Mouse (Mus musculus): ENCODE measurements around the gene Gm10037. TPM values are rescaled to one million over a fixed set of nuclear protein-coding genes. Genes with fewer than 3 reads are reported as not detected.

The Gm10037 gene
- polyA plus RNA-seq, 1 experiment: not detected

- Histone ChIP-seq H3K4me3 (ENCODE audit: insufficient read depth, poor library complexity, severe bottlenecking) (no peak overlapping the region), H3K79me3 (ENCODE audit: low read depth) (no peaks in the 10 kb centered on the region), H3ac (ENCODE audit: control insufficient read depth, insufficient read length, low read depth) (no peak overlapping the region), H3K36me3 (ENCODE audit: control insufficient read depth, insufficient read depth) (no peaks in the 10 kb centered on the region), H3K27me3 (ENCODE audit: control insufficient read depth, insufficient read depth, insufficient read length) (no peaks in the 10 kb centered on the region), H3K79me2 (ENCODE audit: control insufficient read depth, insufficient read depth) (no peaks in the 10 kb centered on the region)
- TF ChIP-seq CTCF (IDR thresholded peaks at IDR 0.05; ENCODE audit: control insufficient read depth, insufficient read depth, insufficient read length) (no peak), MYOD1 (IDR thresholded peaks at IDR 0.05; ENCODE audit: control insufficient read depth, insufficient read length, low read depth) (no peak), FOSL1 (IDR thresholded peaks at IDR 0.05; ENCODE audit: insufficient read depth, low read length, poor library complexity, severe bottlenecking) (no peak), MYOG (IDR thresholded peaks at IDR 0.05; ENCODE audit: control insufficient read depth, extremely low read depth, insufficient read length) (no peak), USF1 (IDR thresholded peaks at IDR 0.05; ENCODE audit: low read depth) (no peak), CEBPB (IDR thresholded peaks at IDR 0.05; ENCODE audit: low read depth) (no peak), MAX (IDR thresholded peaks at IDR 0.05) (no peak)
These were observed 45.9 kb downstream of the Gm10037 start for GRCm38 (mm10) chr13:67876699-67877254.

GRCm38 (mm10) chr13:67883966-67884365 lies 53.1 kb downstream of the Gm10037 start:
- no peaks in the 10 kb centered on the region for H3K36me3 ChIP-seq (ENCODE audit: control insufficient read depth, insufficient read depth)
- TF ChIP-seq CTCF (IDR thresholded peaks at IDR 0.05; ENCODE audit: control insufficient read depth, insufficient read depth, insufficient read length) (no peak), MYOD1 (IDR thresholded peaks at IDR 0.05; ENCODE audit: control insufficient read depth, insufficient read length, low read depth) (no peak), FOSL1 (IDR thresholded peaks at IDR 0.05; ENCODE audit: insufficient read depth, low read length, poor library complexity, severe bottlenecking) (no peak), MYOG (IDR thresholded peaks at IDR 0.05; ENCODE audit: control insufficient read depth, extremely low read depth, insufficient read length) (no peak), MAX (IDR thresholded peaks at IDR 0.05) (no peak), CEBPB (IDR thresholded peaks at IDR 0.05; ENCODE audit: low read depth) (no peak), USF1 (IDR thresholded peaks at IDR 0.05; ENCODE audit: low read depth) (no peak)
- no peaks in the 10 kb centered on the region for H3K79me3 ChIP-seq (ENCODE audit: low read depth)
- no peak overlapping the region for H3ac ChIP-seq (ENCODE audit: control insufficient read depth, insufficient read length, low read depth)
- no peak overlapping the region for H3K4me3 ChIP-seq (ENCODE audit: insufficient read depth, poor library complexity, severe bottlenecking)
- no peaks in the 10 kb centered on the region for H3K27me3 ChIP-seq (ENCODE audit: control insufficient read depth, insufficient read depth, insufficient read length)
- H3K79me2 ChIP-seq (ENCODE audit: control insufficient read depth, insufficient read depth): no peaks in the 10 kb centered on the region

Other genes with a start within 250 kb of the Gm10037 start
- 0.94 TPM for gene Zfp729b, start 221.4 kb upstream of the Gm10037 start, polyA plus RNA-seq (2012; fragmentation: generic; extraction: Trizol)
- 0.23 TPM for gene Gm49345, start 193.3 kb upstream of the Gm10037 start, polyA plus RNA-seq (2012; fragmentation: generic; extraction: Trizol)
- 0.68 TPM for gene Zfp729a, start 193.3 kb upstream of the Gm10037 start, polyA plus RNA-seq (2012; fragmentation: generic; extraction: Trizol)
- gene Zfp738, start 144.0 kb upstream of the Gm10037 start, polyA plus RNA-seq (2012; fragmentation: generic; extraction: Trizol): 0.73 TPM
- 1.3 TPM for gene Zfp65, start 101.9 kb upstream of the Gm10037 start, polyA plus RNA-seq (2012; fragmentation: generic; extraction: Trizol)
- 0.51 TPM for gene Zfp85, start 75.9 kb upstream of the Gm10037 start, polyA plus RNA-seq (2012; fragmentation: generic; extraction: Trizol)
- 0.04 TPM for gene Zfp493, start 51.4 kb upstream of the Gm10037 start, polyA plus RNA-seq (2012; fragmentation: generic; extraction: Trizol)
- gene Zfp273, start 17.4 kb upstream of the Gm10037 start, polyA plus RNA-seq (2012; fragmentation: generic; extraction: Trizol): 0.22 TPM
- gene BC048507, start 32.2 kb downstream of the Gm10037 start, polyA plus RNA-seq (2012; fragmentation: generic; extraction: Trizol): not detected

All from C2C12 (cell line).